Mouse (Mus musculus): ENCODE measurements around the gene Rasl10a. TPM values are rescaled to one million over a fixed set of nuclear protein-coding genes. Genes with fewer than 3 reads are reported as not detected.

Rasl10a gene
- polyA plus RNA-seq, 1 experiment: 2.5 TPM

GRCm38 (mm10) chr11:5052200-5052854 lies 5.6 kb upstream of the Rasl10a start:
- TF ChIP-seq CTCF (IDR thresholded peaks at IDR 0.05; ENCODE audit: control insufficient read depth, insufficient read depth, insufficient replicate concordance, low read depth, low read length) (no peak), POLR2A (IDR thresholded peaks at IDR 0.05; ENCODE audit: control insufficient read depth, low read depth, low read length) (no peak)
- H3K27ac ChIP-seq (ENCODE audit: control insufficient read depth, insufficient read depth, low read depth, low read length): no peak overlapping the region
- H3K36me3 ChIP-seq (ENCODE audit: control insufficient read depth, insufficient read depth, low read length): no peaks in the 10 kb centered on the region
- peaks cover 8% of the 10 kb centered on the region for H3K4me1 ChIP-seq (ENCODE audit: control insufficient read depth, insufficient read depth, low read length)
- H3K4me3 ChIP-seq (ENCODE audit: control insufficient read depth, low read depth, low read length): no peak overlapping the region
- H3K27me3 ChIP-seq (ENCODE audit: control insufficient read depth, insufficient read depth, low read length): no peaks in the 10 kb centered on the region

DNA sequence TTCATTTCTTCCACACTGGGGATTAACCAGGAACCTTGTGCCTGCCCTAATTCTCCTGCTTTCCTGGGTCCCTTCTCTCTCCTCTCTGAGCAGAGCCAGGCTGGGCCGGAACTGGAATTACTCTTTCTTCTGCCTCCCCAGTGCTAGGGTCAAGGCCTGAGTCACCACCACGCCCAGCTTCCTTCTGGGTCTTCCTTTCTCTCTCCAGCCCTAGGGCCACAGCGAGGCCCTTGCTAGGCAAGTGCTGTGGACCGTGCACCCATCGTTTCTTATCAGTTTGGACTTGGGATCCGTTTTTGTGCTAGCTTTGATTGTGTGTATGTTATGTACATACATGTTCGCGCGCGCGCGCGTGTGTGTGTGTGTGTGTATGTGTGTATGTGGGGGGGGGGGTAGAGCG lies 3.8 kb upstream of the Rasl10a start:
- H3K27me3 ChIP-seq (ENCODE audit: control insufficient read depth, insufficient read depth, low read length): no peaks in the 10 kb centered on the region
- H3K4me1 ChIP-seq (ENCODE audit: control insufficient read depth, insufficient read depth, low read length): peaks cover 24% of the 10 kb centered on the region
- no peaks in the 10 kb centered on the region for H3K36me3 ChIP-seq (ENCODE audit: control insufficient read depth, insufficient read depth, low read length)
- TF ChIP-seq POLR2A (IDR thresholded peaks at IDR 0.05; ENCODE audit: control insufficient read depth, low read depth, low read length): no peak
- no peak for TF ChIP-seq CTCF (IDR thresholded peaks at IDR 0.05; ENCODE audit: control insufficient read depth, insufficient read depth, insufficient replicate concordance, low read depth, low read length)
- no peak overlapping the region for H3K27ac ChIP-seq (ENCODE audit: control insufficient read depth, insufficient read depth, low read depth, low read length)
- H3K4me3 ChIP-seq (ENCODE audit: control insufficient read depth, low read depth, low read length): no peak overlapping the region

DNA sequence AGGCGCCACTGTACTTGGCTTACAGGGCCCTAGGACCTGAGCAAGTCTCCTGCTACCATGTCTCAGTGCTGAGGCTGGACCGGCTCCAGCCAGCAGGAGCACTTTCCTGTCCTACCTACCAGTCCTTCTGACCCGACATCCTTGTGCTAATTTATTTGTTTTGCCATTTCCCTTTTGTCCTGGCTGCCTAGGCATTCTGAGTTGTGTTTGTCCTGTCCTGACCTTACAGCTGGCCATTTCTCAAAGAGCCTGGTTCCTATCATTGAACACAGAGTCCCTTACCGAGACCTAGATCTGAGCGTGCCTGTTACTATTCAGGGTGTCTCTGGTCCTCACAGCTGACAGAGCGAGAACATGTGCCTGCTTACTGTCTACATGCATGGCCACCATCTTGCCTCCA lies 3.1 kb upstream of the Rasl10a start:
- no peaks in the 10 kb centered on the region for H3K27me3 ChIP-seq (ENCODE audit: control insufficient read depth, insufficient read depth, low read length)
- H3K4me3 ChIP-seq (ENCODE audit: control insufficient read depth, low read depth, low read length): no peak overlapping the region
- peaks cover 31% of the 10 kb centered on the region for H3K4me1 ChIP-seq (ENCODE audit: control insufficient read depth, insufficient read depth, low read length)
- H3K27ac ChIP-seq (ENCODE audit: control insufficient read depth, insufficient read depth, low read depth, low read length): no peak overlapping the region
- no peak for TF ChIP-seq POLR2A (IDR thresholded peaks at IDR 0.05; ENCODE audit: control insufficient read depth, low read depth, low read length)
- TF ChIP-seq CTCF (IDR thresholded peaks at IDR 0.05; ENCODE audit: control insufficient read depth, insufficient read depth, insufficient replicate concordance, low read depth, low read length): no peak
- H3K36me3 ChIP-seq (ENCODE audit: control insufficient read depth, insufficient read depth, low read length): no peaks in the 10 kb centered on the region

- Histone ChIP-seq H3K27me3 (ENCODE audit: control insufficient read depth, insufficient read depth, low read length) (no peaks in the 10 kb centered on the region), H3K36me3 (ENCODE audit: control insufficient read depth, insufficient read depth, low read length) (no peaks in the 10 kb centered on the region), H3K27ac (ENCODE audit: control insufficient read depth, insufficient read depth, low read depth, low read length) (no peak overlapping the region), H3K4me1 (ENCODE audit: control insufficient read depth, insufficient read depth, low read length) (peaks cover 39% of the 10 kb centered on the region), H3K4me3 (ENCODE audit: control insufficient read depth, low read depth, low read length) (no peak overlapping the region)
- TF ChIP-seq POLR2A (IDR thresholded peaks at IDR 0.05; ENCODE audit: control insufficient read depth, low read depth, low read length) (no peak), CTCF (IDR thresholded peaks at IDR 0.05; ENCODE audit: control insufficient read depth, insufficient read depth, insufficient replicate concordance, low read depth, low read length) (no peak)
These were observed 1.7 kb upstream of the Rasl10a start for GRCm38 (mm10) chr11:5055945-5056938.

GRCm38 (mm10) chr11:5057064-5057463 lies 864 bp upstream of the Rasl10a start:
- H3K27me3 ChIP-seq (ENCODE audit: control insufficient read depth, insufficient read depth, low read length): no peaks in the 10 kb centered on the region
- H3K4me1 ChIP-seq (ENCODE audit: control insufficient read depth, insufficient read depth, low read length): peaks cover 41% of the 10 kb centered on the region
- TF ChIP-seq POLR2A (IDR thresholded peaks at IDR 0.05; ENCODE audit: control insufficient read depth, low read depth, low read length): no peak
- no peak for TF ChIP-seq CTCF (IDR thresholded peaks at IDR 0.05; ENCODE audit: control insufficient read depth, insufficient read depth, insufficient replicate concordance, low read depth, low read length)
- no peak overlapping the region for H3K4me3 ChIP-seq (ENCODE audit: control insufficient read depth, low read depth, low read length)
- no peak overlapping the region for H3K27ac ChIP-seq (ENCODE audit: control insufficient read depth, insufficient read depth, low read depth, low read length)
- H3K36me3 ChIP-seq (ENCODE audit: control insufficient read depth, insufficient read depth, low read length): no peaks in the 10 kb centered on the region

DNA sequence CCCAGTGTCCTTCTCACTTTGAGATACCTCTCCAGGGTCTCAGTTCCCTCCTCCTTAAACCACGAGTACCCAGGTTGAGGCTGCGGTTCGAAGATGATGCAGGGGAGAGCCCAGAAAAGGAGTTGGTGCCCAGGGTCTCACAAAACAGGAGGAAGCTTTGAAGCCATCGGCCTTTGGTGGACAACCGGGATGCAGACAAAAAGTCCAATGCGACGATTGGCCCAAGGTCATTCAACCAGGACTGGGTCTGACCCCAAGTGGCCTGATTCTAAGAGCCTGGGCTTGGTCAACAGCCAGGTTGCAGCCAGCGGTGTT lies 430 bp upstream of the Rasl10a start:
- no peak for TF ChIP-seq POLR2A (IDR thresholded peaks at IDR 0.05; ENCODE audit: control insufficient read depth, low read depth, low read length)
- TF ChIP-seq CTCF (IDR thresholded peaks at IDR 0.05; ENCODE audit: control insufficient read depth, insufficient read depth, insufficient replicate concordance, low read depth, low read length): no peak
- H3K27me3 ChIP-seq (ENCODE audit: control insufficient read depth, insufficient read depth, low read length): no peaks in the 10 kb centered on the region
- peaks cover 45% of the 10 kb centered on the region for H3K4me1 ChIP-seq (ENCODE audit: control insufficient read depth, insufficient read depth, low read length)
- no peaks in the 10 kb centered on the region for H3K36me3 ChIP-seq (ENCODE audit: control insufficient read depth, insufficient read depth, low read length)
- peak overlapping the region; percentile 75 for H3K4me3 ChIP-seq (ENCODE audit: control insufficient read depth, low read depth, low read length)
- no peak overlapping the region for H3K27ac ChIP-seq (ENCODE audit: control insufficient read depth, insufficient read depth, low read depth, low read length)

- Histone ChIP-seq H3K4me3 (ENCODE audit: control insufficient read depth, low read depth, low read length) (peak overlapping the region; percentile 37), H3K36me3 (ENCODE audit: control insufficient read depth, insufficient read depth, low read length) (no peaks in the 10 kb centered on the region), H3K27ac (ENCODE audit: control insufficient read depth, insufficient read depth, low read depth, low read length) (no peak overlapping the region), H3K4me1 (ENCODE audit: control insufficient read depth, insufficient read depth, low read length) (peaks cover 54% of the 10 kb centered on the region), H3K27me3 (ENCODE audit: control insufficient read depth, insufficient read depth, low read length) (no peaks in the 10 kb centered on the region)
- TF ChIP-seq POLR2A (IDR thresholded peaks at IDR 0.05; ENCODE audit: control insufficient read depth, low read depth, low read length) (no peak), CTCF (IDR thresholded peaks at IDR 0.05; ENCODE audit: control insufficient read depth, insufficient read depth, insufficient replicate concordance, low read depth, low read length) (no peak)
These were observed 855 bp downstream of the Rasl10a start for GRCm38 (mm10) chr11:5058783-5059182.
